Mouse (Mus musculus) WW6 (cell line): Measurements from ENCODE around the gene Cadm4.

Experiments
- DNase-seq: peaks from one replicate; pipeline ENCODE4 v3.0.0-alpha.2; 2013; ENCODE audit warnings: low read depth, low spot score

Gene Cadm4

DNA sequence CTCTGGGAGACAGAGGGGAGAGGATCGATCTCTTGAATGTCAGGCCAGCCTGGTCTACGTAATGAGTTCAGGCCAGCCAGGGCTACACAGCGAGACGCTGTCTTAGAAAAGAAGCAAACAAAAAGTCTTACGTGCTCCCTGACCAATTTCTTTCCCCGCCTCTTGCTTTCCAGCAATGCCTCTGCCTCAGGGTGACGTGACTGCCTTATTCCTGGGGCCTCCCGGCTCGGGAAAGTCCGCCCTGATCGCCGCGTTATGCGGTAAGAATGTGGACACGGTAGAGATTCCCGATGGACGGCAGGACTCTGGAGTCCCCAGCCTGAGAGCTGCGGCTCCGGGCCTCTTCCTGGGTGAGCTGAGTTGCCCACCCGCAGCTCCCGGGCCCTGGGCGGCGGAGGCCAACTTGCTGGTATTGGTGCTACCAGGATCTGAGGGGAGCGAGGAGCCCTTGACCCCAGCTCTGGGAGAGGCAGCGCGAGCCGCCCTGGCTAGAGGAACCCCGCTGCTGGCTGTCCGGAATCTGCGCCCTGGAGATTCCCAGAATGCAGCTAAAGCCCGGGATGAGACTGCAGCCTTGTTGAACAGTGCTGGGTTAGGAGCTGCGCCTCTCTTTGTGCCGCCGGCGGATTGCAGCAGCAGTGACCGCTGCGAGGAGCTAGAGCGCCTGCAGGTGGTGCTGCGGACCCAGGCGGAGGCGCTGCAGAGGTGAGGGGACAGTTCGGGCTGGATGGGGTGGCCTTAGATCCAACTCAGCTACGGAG lies 49.6 kb downstream of the Cadm4 start:
- no peak for DNase-seq

DNA sequence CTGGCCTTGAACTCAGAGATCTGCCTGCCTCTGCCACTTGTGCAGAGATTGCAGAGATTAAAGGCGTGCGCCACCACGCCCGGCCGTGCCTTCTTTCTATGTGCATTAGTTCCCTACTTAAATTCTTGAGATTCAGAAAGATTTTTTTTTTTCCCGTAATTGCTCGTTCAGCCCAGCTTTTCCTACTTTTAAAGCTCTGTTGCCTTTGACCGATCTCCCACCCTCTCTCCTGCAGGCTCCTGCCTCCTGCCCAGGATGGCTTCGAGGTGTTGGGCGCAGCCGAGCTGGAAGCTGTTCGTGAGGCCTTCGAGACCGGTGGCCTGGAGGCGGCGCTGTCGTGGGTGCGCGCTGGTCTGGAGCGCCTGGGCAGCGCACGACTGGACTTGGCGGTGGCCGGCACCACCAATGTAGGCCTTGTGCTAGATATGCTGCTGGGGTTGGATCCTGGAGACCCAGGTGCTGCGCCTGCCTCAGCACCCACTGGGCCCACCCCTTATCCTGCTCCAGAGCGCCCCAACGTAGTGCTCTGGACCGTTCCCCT lies 51.3 kb downstream of the Cadm4 start:
- no peak for DNase-seq

DNA sequence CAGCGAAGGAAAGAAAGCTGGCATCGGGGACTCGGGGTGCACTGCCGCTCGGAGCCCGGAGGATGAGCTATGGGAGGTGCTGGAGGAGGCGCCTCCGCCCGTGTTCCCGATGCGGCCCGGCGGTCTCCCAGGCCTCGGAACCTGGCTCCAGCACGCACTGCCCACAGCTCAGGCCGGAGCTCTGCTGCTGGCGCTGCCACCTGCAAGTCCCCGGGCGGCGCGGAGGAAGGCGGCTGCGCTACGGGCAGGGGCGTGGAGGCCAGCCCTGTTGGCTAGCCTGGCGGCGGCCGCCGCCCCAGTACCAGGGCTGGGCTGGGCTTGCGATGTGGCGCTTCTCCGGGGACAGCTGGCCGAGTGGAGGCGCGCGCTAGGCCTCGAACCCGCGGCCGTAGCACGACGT lies 52.0 kb downstream of the Cadm4 start:
- no peak for DNase-seq

DNA sequence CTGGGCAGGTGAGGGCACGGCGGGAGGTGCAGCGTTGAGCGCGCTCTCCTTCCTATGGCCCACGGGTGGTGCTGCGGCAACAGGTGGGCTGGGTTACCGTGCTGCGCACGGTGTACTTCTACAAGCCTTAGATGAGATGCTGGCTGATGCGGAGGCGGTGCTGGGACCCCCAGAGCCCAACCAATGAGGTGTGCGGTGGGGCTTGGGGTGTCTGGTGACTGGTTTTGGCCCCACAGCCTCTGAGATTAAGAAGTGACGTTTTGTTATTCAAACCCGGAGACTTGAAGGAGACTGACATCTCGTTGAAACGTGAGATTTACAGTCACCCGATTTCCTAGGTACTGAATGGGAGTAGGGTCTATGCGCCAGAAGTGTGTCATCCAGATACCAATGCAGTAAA lies 52.5 kb downstream of the Cadm4 start:
- no peak for DNase-seq

DNA sequence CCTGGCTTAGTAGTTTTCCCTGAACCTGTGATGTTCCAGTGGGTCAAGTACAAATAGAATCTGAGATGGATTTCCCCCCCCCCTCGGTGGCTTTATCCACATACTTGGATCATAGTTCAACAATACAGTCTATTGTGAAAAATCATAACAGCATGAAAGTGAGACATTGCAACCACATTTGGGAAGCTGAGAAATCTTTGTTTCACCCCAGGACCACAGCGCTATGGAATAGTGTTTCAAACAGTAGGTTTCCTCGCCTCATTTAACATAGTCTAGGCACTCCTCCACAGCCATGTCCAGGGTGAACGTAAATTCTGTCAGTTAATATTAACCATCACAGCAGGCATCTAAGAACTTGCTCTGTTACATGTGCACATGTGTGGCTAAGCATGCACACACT lies 55.3 kb downstream of the Cadm4 start:
- DNase-seq: no peak

DNA sequence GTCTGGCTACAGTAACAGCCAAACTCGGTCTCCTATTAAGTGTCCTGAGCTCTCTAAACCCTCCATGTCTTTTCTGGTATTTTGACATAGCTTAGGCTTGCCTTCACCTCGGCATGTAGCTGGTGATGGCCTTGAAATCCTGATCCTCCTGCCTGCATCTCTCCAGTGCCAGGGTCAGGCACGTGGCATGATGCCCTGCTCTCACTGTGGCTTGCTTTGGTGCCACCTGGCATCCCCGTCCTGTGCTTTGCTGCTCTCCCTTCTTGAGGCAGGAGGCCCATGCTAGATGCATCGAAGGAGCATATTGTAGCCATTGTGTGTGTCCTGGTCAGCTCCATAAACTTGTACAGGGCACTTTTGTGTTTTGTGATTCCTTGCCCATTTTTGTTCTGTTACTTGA lies 55.8 kb downstream of the Cadm4 start:
- no peak for DNase-seq

DNA sequence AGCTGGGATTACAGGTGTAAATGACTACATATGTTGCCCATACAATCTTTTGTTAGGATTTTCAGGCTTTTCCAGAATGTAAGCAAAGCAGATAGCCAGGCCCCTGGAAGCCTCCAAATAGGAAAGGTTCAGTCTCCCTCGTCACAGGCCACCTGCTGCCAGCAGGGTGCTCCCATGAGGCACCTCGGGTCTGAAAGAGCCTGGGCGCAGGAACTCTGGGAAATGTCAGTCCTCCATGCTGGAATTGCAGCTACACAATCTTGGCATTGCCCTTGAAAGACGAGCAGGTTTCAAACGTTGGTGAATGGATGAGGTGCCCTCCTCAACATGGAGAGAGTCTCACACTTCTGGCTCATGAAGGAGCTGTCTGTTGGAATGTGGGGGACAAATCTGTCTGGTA lies 56.3 kb downstream of the Cadm4 start:
- DNase-seq: no peak

DNA sequence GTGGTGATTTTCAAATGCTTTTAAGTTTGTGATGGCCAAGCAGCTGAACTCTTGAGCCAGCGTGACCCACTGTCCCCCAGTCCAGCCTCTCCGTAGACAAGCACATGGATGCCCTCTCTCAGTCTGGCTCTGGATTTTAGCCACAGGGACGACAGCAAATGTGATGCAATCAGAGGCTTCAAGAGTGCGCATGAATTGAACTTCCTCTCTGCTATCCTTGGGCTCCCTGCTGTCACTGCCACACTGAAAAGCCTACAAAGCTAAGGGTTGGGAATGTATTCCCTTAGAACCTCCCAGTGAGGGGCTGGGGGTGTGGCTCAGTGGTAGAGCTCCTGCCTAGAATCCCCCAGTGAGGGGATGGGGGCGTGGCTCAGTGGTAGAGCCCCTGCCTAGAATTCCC lies 56.9 kb downstream of the Cadm4 start:
- no peak for DNase-seq

DNA sequence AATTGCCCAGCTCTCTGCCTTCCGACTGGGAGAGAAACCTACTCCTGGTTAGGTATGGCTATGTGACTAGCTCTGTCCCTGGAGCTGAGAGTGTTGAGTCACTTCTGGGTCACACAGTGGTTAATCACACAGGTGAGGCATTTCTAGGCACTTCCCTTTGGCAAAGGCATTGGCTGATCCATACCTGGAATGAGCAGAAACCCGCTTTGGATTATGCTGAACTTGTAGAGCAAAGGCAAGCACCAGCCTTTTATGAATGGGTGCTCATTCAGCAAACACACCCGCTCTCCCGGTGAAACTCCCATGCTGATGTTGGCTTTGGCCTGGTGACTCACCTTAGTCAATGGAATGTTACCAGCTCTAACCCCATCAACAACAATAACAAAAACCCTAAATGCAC lies 57.9 kb downstream of the Cadm4 start:
- no peak for DNase-seq

DNA sequence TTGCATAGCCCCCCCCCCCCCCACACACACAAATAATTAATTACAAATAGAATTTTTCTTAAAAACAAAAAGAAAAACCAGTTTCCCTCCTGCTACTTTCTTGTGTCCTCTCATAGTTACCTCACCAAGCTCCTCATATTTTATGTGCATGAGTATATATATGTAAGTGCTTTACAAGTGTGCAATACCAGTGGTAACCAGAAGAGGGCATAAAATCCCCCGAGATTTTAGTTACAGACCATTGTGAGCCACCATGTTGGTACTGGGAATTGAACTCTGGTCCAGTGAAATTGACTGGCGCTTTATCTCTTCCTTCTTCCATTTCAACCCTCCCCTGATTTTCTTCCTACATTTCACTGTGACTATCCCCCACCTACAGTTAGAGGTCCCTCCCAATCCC lies 62.7 kb downstream of the Cadm4 start:
- DNase-seq: no peak

DNA sequence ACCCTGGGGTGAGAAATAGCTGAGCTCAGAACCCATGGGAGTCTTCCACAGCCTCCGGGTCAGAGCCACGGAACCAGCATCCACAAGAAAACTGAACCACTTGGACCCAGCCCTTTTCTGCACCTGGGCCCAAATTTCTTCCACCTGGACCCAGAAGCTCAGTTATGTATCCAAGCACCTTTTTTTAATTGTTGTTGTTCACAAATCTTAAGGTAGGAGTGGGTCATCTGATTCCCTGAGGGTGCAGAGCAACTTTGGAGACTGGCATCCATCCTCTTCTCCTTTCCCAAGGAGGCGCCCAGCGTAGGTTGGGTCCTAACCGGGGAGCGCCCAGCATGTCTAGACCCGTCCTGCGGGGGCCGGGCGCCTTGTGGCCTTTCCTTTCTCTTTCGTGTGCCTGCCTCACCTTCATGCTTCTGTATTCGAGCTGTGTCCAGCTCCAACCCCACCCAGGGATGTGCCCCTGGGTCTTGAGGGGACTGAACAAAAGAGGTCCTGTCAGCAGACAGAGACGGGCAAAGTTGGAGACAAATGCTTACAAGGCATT lies 64.3 kb downstream of the Cadm4 start, which contains the start of the genes Pinlyp and Xrcc1:
Pinlyp (minus strand) TSS at position 51 of the 547 bp plus-strand sequence.
Xrcc1 (plus strand) TSS at position 222 of the 547 bp plus-strand sequence.
- DNase-seq: no peak

DNA sequence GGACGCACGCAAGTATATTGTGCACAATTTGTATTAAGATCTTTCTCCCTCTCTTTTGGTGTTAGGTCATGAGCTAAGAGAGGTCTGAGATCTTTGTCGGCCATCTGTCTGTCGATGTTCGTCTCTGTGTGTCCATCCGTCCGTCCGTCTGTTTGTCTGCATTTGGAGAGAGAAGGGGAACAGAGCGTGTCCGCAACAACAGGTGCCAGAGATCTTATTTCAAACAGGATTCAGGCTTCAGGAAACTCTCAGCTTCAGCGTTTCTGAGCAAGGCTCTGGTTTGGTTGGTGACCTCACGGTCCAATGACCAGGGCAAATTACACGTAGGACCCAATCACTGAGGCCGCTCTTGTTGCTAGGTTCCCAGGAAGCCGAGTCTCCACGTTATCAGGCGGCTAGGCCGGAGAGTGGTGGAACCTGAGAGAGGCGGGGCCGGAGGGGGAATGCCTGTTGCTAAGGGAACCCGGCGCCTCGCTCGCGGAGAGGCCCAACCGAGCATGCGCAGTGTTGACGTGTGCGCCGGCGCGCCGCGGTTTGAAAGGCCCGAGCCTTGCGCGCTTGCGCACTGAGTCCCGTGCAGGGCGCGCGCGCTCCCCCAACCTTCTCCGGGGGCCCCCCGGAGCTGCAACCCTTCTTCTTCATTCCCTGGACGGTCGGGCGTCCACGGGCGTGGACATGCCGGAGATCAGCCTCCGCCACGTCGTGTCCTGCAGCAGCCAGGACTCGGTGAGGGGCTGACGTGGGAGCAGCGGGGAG lies 65.0 kb downstream of the Cadm4 start:
- DNase-seq: peak; percentile 92

DNA sequence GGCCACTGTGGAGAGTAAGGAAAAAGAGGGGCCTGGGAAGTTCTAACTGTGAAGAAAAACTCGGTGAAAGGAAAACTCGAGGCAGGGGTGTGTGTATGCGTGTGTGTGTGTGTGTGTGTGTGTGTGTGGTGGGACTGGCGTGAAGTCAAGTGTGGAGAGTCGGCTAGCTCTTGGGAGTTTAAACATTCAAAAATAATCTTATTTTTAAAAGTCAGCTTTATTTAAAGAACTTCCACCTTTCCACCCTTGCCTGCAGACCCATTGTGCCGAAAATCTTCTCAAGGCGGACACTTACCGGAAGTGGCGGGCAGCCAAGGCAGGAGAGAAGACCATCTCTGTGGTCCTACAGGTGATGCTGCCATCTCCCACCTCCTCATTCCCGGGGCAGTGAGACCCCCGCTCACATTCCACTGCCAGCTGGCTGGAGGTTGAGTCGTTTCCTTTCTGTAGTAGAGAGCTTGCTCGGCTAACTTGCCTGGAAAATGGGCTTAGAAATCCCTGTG lies 65.8 kb downstream of the Cadm4 start:
- no peak for DNase-seq

DNA sequence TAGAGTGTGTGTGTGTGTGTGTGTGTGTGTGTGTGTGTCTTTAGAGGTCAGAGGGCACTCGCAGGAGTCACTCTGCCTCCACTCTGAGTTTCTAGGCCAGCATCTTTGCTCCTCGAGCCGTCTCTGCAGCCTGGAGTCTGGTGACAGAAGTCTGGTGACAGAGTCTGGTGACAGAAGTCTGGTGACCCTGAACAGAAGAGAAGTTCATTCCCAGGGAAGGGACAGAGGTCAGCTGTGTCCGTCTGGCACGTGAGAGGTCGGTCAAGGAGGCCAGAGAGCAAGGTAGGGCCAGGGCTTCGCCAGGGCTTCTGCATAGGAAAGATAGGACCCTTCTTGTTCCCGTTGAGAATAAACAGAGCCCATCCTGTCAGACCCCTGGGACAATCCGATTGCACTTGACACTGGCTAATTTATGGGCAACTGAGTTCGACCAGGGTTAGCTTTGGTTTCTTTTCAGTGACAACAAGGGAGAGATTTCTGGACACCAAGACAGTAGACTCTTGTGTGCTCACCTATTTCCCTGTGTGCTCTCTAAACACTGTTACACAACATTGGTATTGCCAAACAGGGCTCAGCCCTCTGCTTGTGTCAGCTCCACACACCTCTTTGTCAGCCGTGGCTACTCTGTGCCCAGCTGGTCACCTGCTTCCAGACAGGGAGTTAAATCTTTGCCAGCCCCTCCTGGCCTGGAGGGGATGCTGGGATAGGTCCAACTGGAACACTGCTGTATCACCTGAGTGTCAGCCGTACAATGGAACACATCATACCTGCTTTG lies 70.3 kb downstream of the Cadm4 start:
- no peak for DNase-seq
